Mouse (Mus musculus): ENCODE results near the gene Khdc3. TPM values are rescaled to one million over a fixed set of nuclear protein-coding genes. Genes with fewer than 3 reads are reported as not detected.

The Khdc3 gene
- polyA plus RNA-seq (2015; fragmentation: Nextera tagmentation; extraction: Ambion mirVana) = 0.24 and 0.25 TPM in 2 replicates

DNA sequence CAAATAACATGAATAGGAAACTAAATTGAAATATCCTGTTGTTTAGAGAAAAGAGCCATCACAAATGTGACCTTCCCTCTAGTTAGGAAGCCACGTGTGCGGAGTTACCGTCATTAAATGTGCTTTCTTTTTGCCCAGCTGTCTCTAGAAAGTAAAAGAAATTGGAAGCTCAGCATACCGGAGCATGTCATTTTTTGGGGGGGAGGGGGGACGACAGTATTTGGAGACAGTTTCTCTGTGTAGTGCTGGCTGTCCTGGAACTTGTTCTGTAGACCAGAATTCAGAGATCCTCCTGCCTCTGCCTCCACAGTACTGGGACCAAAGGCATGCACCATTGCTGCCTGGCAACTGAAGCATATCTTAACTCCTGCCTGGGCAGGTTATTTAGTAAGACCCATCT, at the start of gene Khdc3:
Gene Khdc3 (plus strand): TSS at position 301 of the 400 bp plus-strand sequence.
- Histone ChIP-seq H3K4me1 (ENCODE audit: control insufficient read depth, insufficient read depth, low read length) (peaks cover 5% of the 10 kb centered on the region; the same call in 1 of the 2 replicates), H3K4me2 (ENCODE audit: low read length) (no peak within 1 kb of the TSS), H3K27me3 (ENCODE audit: control insufficient read depth, insufficient read depth, low read depth, low read length) (peaks cover 25% of the 10 kb centered on the region), H3K9ac (ENCODE audit: low read depth, low read length) (no peak within 1 kb of the TSS), H3K4me3 (ENCODE audit: low read depth, low read length) (no peak within 1 kb of the TSS), H3K27ac (ENCODE audit: low read length) (no peak within 1 kb of the TSS), H3K9me3 (replicated peaks; ENCODE audit: control insufficient read depth, low read length, poor library complexity, severe bottlenecking) (no peaks in the 10 kb centered on the region), H3K36me3 (ENCODE audit: control insufficient read depth, insufficient read depth, low read length) (no peaks in the 10 kb centered on the region)
- no peak for ATAC-seq
- 91% methylated on average over 5 of the region's 5 CpGs for WGBS

- H3K27ac ChIP-seq (ENCODE audit: low read length) = no peak overlapping the region
- H3K4me2 ChIP-seq (ENCODE audit: low read length) = no peak overlapping the region
- ATAC-seq = no peak
- H3K36me3 ChIP-seq (ENCODE audit: control insufficient read depth, insufficient read depth, low read length) = no peaks in the 10 kb centered on the region
- H3K9ac ChIP-seq (ENCODE audit: low read depth, low read length) = no peak overlapping the region
- no peaks in the 10 kb centered on the region for H3K27me3 ChIP-seq (ENCODE audit: control insufficient read depth, insufficient read depth, low read depth, low read length)
- no peak overlapping the region for H3K4me3 ChIP-seq (ENCODE audit: low read depth, low read length)
- H3K4me1 ChIP-seq (ENCODE audit: control insufficient read depth, insufficient read depth, low read length) = peaks cover 4% of the 10 kb centered on the region; the same call in 1 of the 2 replicates
- 67% methylated on average over 10 of the region's 10 CpGs for WGBS
- H3K9me3 ChIP-seq (replicated peaks; ENCODE audit: control insufficient read depth, low read length, poor library complexity, severe bottlenecking) = no peaks in the 10 kb centered on the region
Measured at GRCm38 (mm10) chr9:73055441-73055911, 46.2 kb upstream of the Khdc3 start.

DNA sequence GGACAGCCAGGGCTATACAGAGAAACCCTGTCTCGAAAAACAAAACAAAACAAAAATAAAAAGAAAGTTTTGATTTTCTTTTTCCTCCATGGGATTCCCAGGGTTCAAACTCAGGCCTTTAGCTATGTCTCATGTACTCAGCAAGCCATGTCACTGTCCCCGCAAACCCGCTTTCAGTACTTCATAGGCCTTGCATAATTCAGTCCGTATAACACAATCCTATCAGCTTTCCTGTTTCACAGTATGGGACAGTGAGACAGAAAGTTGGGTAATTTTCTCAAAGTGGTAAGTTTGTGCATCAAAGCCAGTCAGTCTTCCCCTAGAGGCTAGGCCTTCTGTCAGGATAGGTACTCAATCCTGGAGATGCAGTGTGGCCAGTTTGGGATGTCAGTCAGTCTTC, 42.4 kb upstream of the Khdc3 start:
- Histone ChIP-seq H3K9ac (ENCODE audit: low read depth, low read length) (no peak overlapping the region), H3K27ac (ENCODE audit: low read length) (no peak overlapping the region), H3K27me3 (ENCODE audit: control insufficient read depth, insufficient read depth, low read depth, low read length) (no peaks in the 10 kb centered on the region), H3K9me3 (replicated peaks; ENCODE audit: control insufficient read depth, low read length, poor library complexity, severe bottlenecking) (no peaks in the 10 kb centered on the region), H3K4me3 (ENCODE audit: low read depth, low read length) (no peak overlapping the region), H3K4me2 (ENCODE audit: low read length) (no peak overlapping the region), H3K36me3 (ENCODE audit: control insufficient read depth, insufficient read depth, low read length) (no peaks in the 10 kb centered on the region), H3K4me1 (ENCODE audit: control insufficient read depth, insufficient read depth, low read length) (0 out of 2 replicates have a peak, but pooled peaks cover 5% of the 10 kb centered on the region)
- no peak for ATAC-seq
- 88% methylated on average over 4 of the region's 4 CpGs for WGBS

GRCm38 (mm10) chr9:73063621-73064290, 37.9 kb upstream of the Khdc3 start:
- 29% methylated on average over 15 of the region's 15 CpGs for WGBS

DNA sequence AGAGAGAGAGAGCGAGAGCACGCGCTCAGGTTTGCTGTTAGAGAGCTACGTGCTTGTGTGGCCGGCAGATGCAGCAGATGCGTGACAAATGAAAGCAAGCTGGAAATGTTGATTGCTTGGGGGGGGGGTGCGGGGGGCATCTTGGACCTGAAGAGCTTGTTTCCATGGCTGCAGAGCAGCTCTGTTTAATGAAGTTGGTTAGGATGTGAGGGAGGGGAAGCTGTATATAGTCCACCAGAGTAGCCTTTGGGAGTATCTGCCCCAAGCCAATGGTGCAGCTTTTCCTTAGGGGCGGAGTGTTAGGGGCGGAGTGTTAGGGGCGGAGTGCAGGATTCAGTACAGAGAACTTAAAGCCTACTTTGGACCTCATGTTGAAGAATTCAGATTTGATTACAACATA, 34.5 kb upstream of the Khdc3 start:
- H3K9me3 ChIP-seq (replicated peaks; ENCODE audit: control insufficient read depth, low read length, poor library complexity, severe bottlenecking) = no peaks in the 10 kb centered on the region
- 0 out of 2 replicates have a peak overlapping the region, but pooled peaks have one; percentile 5 for H3K4me2 ChIP-seq (ENCODE audit: low read length)
- ATAC-seq = peak; percentile 56; the same call in 1 of the 2 replicates
- no peak overlapping the region for H3K4me3 ChIP-seq (ENCODE audit: low read depth, low read length)
- H3K9ac ChIP-seq (ENCODE audit: low read depth, low read length) = no peak overlapping the region
- no peaks in the 10 kb centered on the region for H3K36me3 ChIP-seq (ENCODE audit: control insufficient read depth, insufficient read depth, low read length)
- peaks cover 12% of the 10 kb centered on the region for H3K4me1 ChIP-seq (ENCODE audit: control insufficient read depth, insufficient read depth, low read length)
- H3K27ac ChIP-seq (ENCODE audit: low read length) = no peak overlapping the region
- no peaks in the 10 kb centered on the region for H3K27me3 ChIP-seq (ENCODE audit: control insufficient read depth, insufficient read depth, low read depth, low read length)
- 29% methylated on average over 9 of the region's 10 CpGs for WGBS

More at GRCm38 (mm10) chr9:73063621-73064290, 37.9 kb upstream of the Khdc3 start:
- Histone ChIP-seq H3K4me2 (ENCODE audit: low read length) (peak overlapping the region; percentile 23; the same call in 1 of the 2 replicates), H3K4me1 (ENCODE audit: control insufficient read depth, insufficient read depth, low read length) (peaks cover 12% of the 10 kb centered on the region), H3K4me3 (ENCODE audit: low read depth, low read length) (no peak overlapping the region), H3K27ac (ENCODE audit: low read length) (no peak overlapping the region), H3K9ac (ENCODE audit: low read depth, low read length) (no peak overlapping the region), H3K27me3 (ENCODE audit: control insufficient read depth, insufficient read depth, low read depth, low read length) (no peaks in the 10 kb centered on the region), H3K36me3 (ENCODE audit: control insufficient read depth, insufficient read depth, low read length) (no peaks in the 10 kb centered on the region), H3K9me3 (replicated peaks; ENCODE audit: control insufficient read depth, low read length, poor library complexity, severe bottlenecking) (no peaks in the 10 kb centered on the region)
- ATAC-seq = no peak

DNA sequence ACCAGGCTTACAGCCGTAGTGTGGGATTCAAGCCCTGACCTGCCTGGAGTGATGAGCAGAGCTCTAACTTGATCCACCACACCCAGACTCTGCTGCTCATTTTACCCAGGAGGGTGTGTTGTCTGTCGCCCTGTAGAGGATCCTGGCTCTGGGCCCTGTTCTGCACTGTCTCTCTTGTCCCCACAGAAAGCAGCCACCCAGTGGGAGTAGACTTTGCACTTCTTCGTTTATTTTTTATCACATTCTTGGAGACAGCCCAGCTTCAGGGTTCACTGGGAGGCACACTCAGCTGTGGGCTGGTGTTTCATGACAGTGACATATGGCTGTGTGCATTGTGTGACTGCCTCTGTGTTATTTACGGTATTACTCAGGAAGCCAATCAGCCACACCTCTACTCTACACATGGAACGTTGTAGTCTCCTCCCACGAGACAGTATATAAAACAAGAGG, 33.4 kb upstream of the Khdc3 start:
- Histone ChIP-seq H3K4me2 (ENCODE audit: low read length) (no peak overlapping the region), H3K9ac (ENCODE audit: low read depth, low read length) (no peak overlapping the region), H3K27me3 (ENCODE audit: control insufficient read depth, insufficient read depth, low read depth, low read length) (no peaks in the 10 kb centered on the region), H3K27ac (ENCODE audit: low read length) (no peak overlapping the region), H3K4me3 (ENCODE audit: low read depth, low read length) (no peak overlapping the region), H3K9me3 (replicated peaks; ENCODE audit: control insufficient read depth, low read length, poor library complexity, severe bottlenecking) (no peaks in the 10 kb centered on the region), H3K36me3 (ENCODE audit: control insufficient read depth, insufficient read depth, low read length) (no peaks in the 10 kb centered on the region), H3K4me1 (ENCODE audit: control insufficient read depth, insufficient read depth, low read length) (peaks cover 12% of the 10 kb centered on the region)
- WGBS = 68% methylated on average over 6 of the region's 6 CpGs
- ATAC-seq = no peak

DNA sequence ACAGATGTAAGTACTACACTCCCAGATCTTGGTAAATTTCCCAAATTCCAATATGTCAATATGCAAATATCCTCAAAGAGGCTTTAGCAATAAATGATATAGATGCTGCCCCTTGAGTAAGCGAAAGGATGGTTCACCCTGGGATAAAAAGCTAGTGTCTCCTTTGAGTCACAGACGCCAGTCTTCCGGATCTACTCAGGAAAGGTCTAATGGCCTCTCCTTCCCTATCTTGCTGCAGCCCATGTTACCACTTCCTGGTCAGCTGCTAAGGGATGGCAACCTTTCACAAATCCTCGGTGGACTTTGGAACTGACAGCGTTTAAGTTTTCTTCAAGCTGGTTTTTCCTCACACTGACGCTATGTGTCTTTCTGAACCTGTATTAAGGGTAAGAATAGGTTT, 32.9 kb upstream of the Khdc3 start:
- Histone ChIP-seq H3K27me3 (ENCODE audit: control insufficient read depth, insufficient read depth, low read depth, low read length) (no peaks in the 10 kb centered on the region), H3K4me3 (ENCODE audit: low read depth, low read length) (no peak overlapping the region), H3K4me1 (ENCODE audit: control insufficient read depth, insufficient read depth, low read length) (peaks cover 8% of the 10 kb centered on the region), H3K27ac (ENCODE audit: low read length) (no peak overlapping the region), H3K36me3 (ENCODE audit: control insufficient read depth, insufficient read depth, low read length) (no peaks in the 10 kb centered on the region), H3K9ac (ENCODE audit: low read depth, low read length) (no peak overlapping the region), H3K4me2 (ENCODE audit: low read length) (no peak overlapping the region), H3K9me3 (replicated peaks; ENCODE audit: control insufficient read depth, low read length, poor library complexity, severe bottlenecking) (no peaks in the 10 kb centered on the region)
- 91% methylated on average over 6 of the region's 6 CpGs for whole genome bisulfite sequencing
- ATAC-seq = no peak

GRCm38 (mm10) chr9:73070971-73071659, 30.5 kb upstream of the Khdc3 start:
- H3K4me2 ChIP-seq (ENCODE audit: low read length) = no peak overlapping the region
- no peak overlapping the region for H3K27ac ChIP-seq (ENCODE audit: low read length)
- no peaks in the 10 kb centered on the region for H3K27me3 ChIP-seq (ENCODE audit: control insufficient read depth, insufficient read depth, low read depth, low read length)
- no peak for ATAC-seq
- H3K4me1 ChIP-seq (ENCODE audit: control insufficient read depth, insufficient read depth, low read length) = peaks cover 8% of the 10 kb centered on the region
- no peak overlapping the region for H3K4me3 ChIP-seq (ENCODE audit: low read depth, low read length)
- H3K36me3 ChIP-seq (ENCODE audit: control insufficient read depth, insufficient read depth, low read length) = no peaks in the 10 kb centered on the region
- H3K9me3 ChIP-seq (replicated peaks; ENCODE audit: control insufficient read depth, low read length, poor library complexity, severe bottlenecking) = no peaks in the 10 kb centered on the region
- WGBS = 71% methylated on average over 10 of the region's 10 CpGs
- no peak overlapping the region for H3K9ac ChIP-seq (ENCODE audit: low read depth, low read length)

DNA sequence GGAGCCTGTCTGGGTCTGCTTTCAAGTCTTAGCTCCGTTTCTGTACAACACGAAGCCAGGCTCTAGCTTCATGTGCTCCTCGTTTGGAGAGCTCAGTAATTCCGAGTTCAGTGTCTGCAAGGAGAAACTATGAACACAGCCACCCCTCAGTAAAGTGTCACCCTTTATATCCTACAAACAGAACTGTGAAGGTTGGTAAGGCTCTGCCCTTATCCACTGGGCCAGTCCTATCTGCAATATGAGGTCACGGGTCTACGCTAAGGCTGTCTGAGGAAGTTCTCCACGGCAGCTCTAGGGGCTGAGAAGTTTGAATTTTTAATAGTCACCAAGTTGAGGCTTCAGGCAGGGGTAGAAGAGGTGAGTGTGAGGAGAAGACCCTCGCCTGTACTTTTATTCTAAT, 29.2 kb upstream of the Khdc3 start:
- Histone ChIP-seq H3K9ac (ENCODE audit: low read depth, low read length) (no peak overlapping the region), H3K36me3 (ENCODE audit: control insufficient read depth, insufficient read depth, low read length) (no peaks in the 10 kb centered on the region), H3K4me3 (ENCODE audit: low read depth, low read length) (no peak overlapping the region), H3K4me2 (ENCODE audit: low read length) (no peak overlapping the region), H3K27ac (ENCODE audit: low read length) (no peak overlapping the region), H3K27me3 (ENCODE audit: control insufficient read depth, insufficient read depth, low read depth, low read length) (no peaks in the 10 kb centered on the region), H3K4me1 (ENCODE audit: control insufficient read depth, insufficient read depth, low read length) (peaks cover 3% of the 10 kb centered on the region; the same call in 1 of the 2 replicates), H3K9me3 (replicated peaks; ENCODE audit: control insufficient read depth, low read length, poor library complexity, severe bottlenecking) (no peaks in the 10 kb centered on the region)
- 81% methylated on average over 8 of the region's 8 CpGs for WGBS
- ATAC-seq = no peak
